Mouse (Mus musculus) ES-Bruce4 (cell line): ENCODE results near the gene Slc41a3. TPM values are rescaled to one million over a fixed set of nuclear protein-coding genes. Genes with fewer than 3 reads are reported as not detected.

Experiments used
- H3K27ac ChIP-seq: 2 replicates; pipeline ENCODE4 v1.5.1; 2012; ENCODE audit warnings: low read length, inconsistent platforms; ENCODE audit not compliant: insufficient read depth
- H3K27me3 ChIP-seq: 2 replicates; pipeline ENCODE4 v1.6.1; 2012; ENCODE audit warnings: mild to moderate bottlenecking, low read length, inconsistent platforms; ENCODE audit not compliant: control insufficient read depth, poor library complexity, insufficient read depth, severe bottlenecking
- H3K36me3 ChIP-seq: 2 replicates; pipeline ENCODE4 v1.6.1; 2012; ENCODE audit warnings: inconsistent platforms, mild to moderate bottlenecking, low read length, moderate library complexity; ENCODE audit not compliant: control insufficient read depth, poor library complexity, insufficient read depth, severe bottlenecking
- H3K4me1 ChIP-seq: one replicate; pipeline ENCODE4 v1.8.1; 2011; ENCODE audit warnings: low read length; ENCODE audit not compliant: control insufficient read depth, insufficient read depth
- H3K4me3 ChIP-seq: 2 replicates; pipeline ENCODE4 v1.5.1; 2011; ENCODE audit warnings: low read depth, mild to moderate bottlenecking, low read length
- H3K9ac ChIP-seq: 2 replicates; pipeline ENCODE4 v1.6.1; 2012; ENCODE audit warnings: low read depth, mild to moderate bottlenecking, inconsistent platforms; ENCODE audit not compliant: poor library complexity, severe bottlenecking
- H3K9me3 ChIP-seq: replicated peaks from 2 replicates; pipeline ENCODE4 v1.6.1; 2012; ENCODE audit warnings: mild to moderate bottlenecking, low read length, inconsistent platforms; ENCODE audit not compliant: control insufficient read depth, poor library complexity, insufficient read depth, severe bottlenecking
- CTCF ChIP-seq: IDR thresholded peaks from one replicate; pipeline ENCODE4 v1.8.1; 2011; ENCODE audit warnings: low read depth, low read length
- EP300 ChIP-seq: IDR thresholded peaks from 2 replicates; pipeline ENCODE4 v1.6.1; 2011; ENCODE audit warnings: low read depth, low read length; ENCODE audit not compliant: insufficient read depth
- POLR2A ChIP-seq: IDR thresholded peaks from one replicate; pipeline ENCODE4 v1.8.1; 2011; ENCODE audit warnings: low read length; ENCODE audit not compliant: insufficient read depth
- polyA plus RNA-seq: library from polyadenylated mRNA; stranded (reverse); fragments of >200 nt; gene quantifications from 2 replicates; pipeline ENCODE4 v1.2.4, GENCODE M21; 2011; ENCODE audit warnings: low read depth; ENCODE audit not compliant: missing spikeins, insufficient read depth, insufficient read length

The Slc41a3 gene
- polyA plus RNA-seq, 1 experiment = 1.8 TPM

DNA sequence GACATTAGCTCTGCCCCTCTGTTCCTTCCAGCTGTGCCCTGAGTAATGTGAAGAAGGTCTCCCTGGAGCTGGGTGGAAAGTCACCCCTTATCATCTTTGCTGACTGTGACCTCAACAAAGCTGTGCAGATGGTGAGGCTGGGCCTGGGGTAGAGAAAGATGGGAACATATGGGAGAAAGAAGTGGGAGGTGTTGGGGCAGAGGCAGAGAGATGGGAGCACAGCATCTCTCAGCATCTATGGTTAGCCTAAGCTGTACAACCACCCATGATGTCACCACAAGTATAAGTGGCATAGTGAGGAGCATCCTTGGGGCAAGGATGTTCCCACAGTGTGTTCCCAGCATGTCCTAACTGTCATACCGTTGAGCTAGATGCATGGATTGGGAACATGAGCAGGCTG, 13.8 kb upstream of the Slc41a3 start:
- no peaks in the 10 kb centered on the region; the same call in 1 of the 2 replicates for H3K27me3 ChIP-seq
- no peak for TF ChIP-seq EP300
- TF ChIP-seq CTCF = no peak
- TF ChIP-seq POLR2A = no peak
- no peak overlapping the region for H3K4me3 ChIP-seq
- no peaks in the 10 kb centered on the region for H3K4me1 ChIP-seq
- H3K27ac ChIP-seq = no peak overlapping the region
- no peaks in the 10 kb centered on the region for H3K36me3 ChIP-seq
- no peak overlapping the region for H3K9ac ChIP-seq
- H3K9me3 ChIP-seq = no peaks in the 10 kb centered on the region

DNA sequence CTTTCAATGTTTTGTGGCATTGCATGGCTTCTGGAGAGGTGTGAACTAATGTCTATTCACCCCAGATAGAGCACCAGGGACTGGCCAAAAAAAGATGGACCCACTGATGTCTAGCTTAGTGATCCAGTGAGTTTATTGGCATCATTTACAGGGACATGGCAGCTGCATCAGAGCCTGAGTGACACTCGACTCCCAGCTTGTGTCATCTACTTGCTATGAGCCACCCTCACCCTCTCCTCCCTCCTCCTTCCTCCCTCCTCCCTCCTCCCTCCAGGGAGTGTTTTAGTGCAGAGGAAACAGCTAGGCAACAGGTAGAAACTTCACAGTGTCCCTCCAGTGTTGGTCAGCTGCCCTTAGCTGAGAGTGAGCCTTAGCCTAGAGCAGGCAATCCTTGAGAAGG, 9.6 kb upstream of the Slc41a3 start:
- Histone ChIP-seq H3K27me3 (no peaks in the 10 kb centered on the region), H3K36me3 (no peaks in the 10 kb centered on the region), H3K9ac (no peak overlapping the region), H3K4me3 (no peak overlapping the region), H3K9me3 (no peaks in the 10 kb centered on the region), H3K27ac (no peak overlapping the region), H3K4me1 (no peaks in the 10 kb centered on the region)
- TF ChIP-seq POLR2A (no peak), EP300 (no peak), CTCF (no peak)

DNA sequence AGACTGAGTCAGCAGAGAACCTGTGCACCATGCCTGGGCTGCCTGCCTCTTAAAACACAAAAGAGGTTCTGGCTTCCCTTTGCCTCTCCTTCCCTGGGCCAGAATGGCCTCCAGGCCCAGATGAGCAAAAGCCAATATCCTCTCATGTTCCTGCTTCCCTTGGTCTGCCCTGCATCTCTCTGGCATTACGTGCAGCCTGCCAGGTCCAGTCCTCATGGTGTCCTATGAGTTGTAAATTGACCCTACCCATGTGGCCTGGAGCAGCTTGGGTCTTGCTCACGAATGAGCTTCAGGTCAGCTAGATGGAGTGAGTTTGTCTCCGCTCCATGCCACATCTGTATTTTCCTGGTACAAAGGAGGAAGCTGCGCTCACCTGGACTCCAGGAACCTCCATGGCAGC, 7.5 kb upstream of the Slc41a3 start:
- H3K9ac ChIP-seq = no peak overlapping the region
- TF ChIP-seq EP300 = no peak
- no peak for TF ChIP-seq POLR2A
- no peak for TF ChIP-seq CTCF

GRCm38 (mm10) chr6:90597592-90597991, 6.9 kb upstream of the Slc41a3 start:
- H3K4me3 ChIP-seq = no peak overlapping the region

More for the DNA sequence above, 7.5 kb upstream of the Slc41a3 start:
- Histone ChIP-seq H3K27me3 (no peaks in the 10 kb centered on the region), H3K4me1 (no peaks in the 10 kb centered on the region), H3K9me3 (no peaks in the 10 kb centered on the region), H3K4me3 (no peak overlapping the region), H3K27ac (no peak overlapping the region), H3K36me3 (no peaks in the 10 kb centered on the region)

DNA sequence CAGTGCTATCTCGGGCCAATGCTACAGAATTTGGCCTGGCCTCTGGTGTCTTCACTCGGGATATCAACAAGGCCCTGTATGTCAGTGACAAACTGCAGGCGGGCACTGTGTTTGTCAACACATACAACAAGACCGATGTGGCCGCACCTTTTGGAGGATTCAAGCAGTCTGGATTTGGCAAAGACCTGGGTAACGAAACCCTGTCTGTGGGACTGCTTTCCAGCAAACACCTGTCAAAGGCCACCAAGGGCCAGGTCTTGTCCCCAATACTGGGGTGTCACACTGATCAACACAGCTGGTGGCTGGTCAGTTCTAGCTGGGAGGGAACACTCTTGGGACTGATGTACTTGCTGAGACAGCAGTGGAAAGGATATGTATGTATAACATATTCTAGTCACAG, 6.3 kb upstream of the Slc41a3 start:
- Histone ChIP-seq H3K9ac (no peak overlapping the region), H3K9me3 (no peaks in the 10 kb centered on the region), H3K4me1 (no peaks in the 10 kb centered on the region), H3K4me3 (no peak overlapping the region), H3K27ac (no peak overlapping the region), H3K27me3 (no peaks in the 10 kb centered on the region), H3K36me3 (no peaks in the 10 kb centered on the region)
- TF ChIP-seq POLR2A = no peak
- no peak for TF ChIP-seq EP300

More at GRCm38 (mm10) chr6:90597592-90597991, 6.9 kb upstream of the Slc41a3 start:
- TF ChIP-seq EP300 = no peak
- no peak for TF ChIP-seq CTCF
- TF ChIP-seq POLR2A = no peak
- Histone ChIP-seq H3K36me3 (no peaks in the 10 kb centered on the region), H3K4me1 (no peaks in the 10 kb centered on the region), H3K27ac (no peak overlapping the region), H3K9ac (no peak overlapping the region), H3K27me3 (no peaks in the 10 kb centered on the region), H3K9me3 (no peaks in the 10 kb centered on the region)

GRCm38 (mm10) chr6:90600351-90600750, 4.2 kb upstream of the Slc41a3 start:
- Histone ChIP-seq H3K27me3 (no peaks in the 10 kb centered on the region), H3K4me1 (no peaks in the 10 kb centered on the region), H3K4me3 (no peak overlapping the region), H3K9me3 (no peaks in the 10 kb centered on the region), H3K36me3 (no peaks in the 10 kb centered on the region), H3K27ac (no peak overlapping the region), H3K9ac (no peak overlapping the region)
- TF ChIP-seq CTCF (no peak), POLR2A (no peak), EP300 (no peak)
